Mouse (Mus musculus): ENCODE measurements around the gene Ttbk1. TPM values are rescaled to one million over a fixed set of nuclear protein-coding genes. Genes with fewer than 3 reads are reported as not detected.

Ttbk1 gene
- polyA plus RNA-seq, 1 experiment from 2014 or later = 0.02 TPM

DNA sequence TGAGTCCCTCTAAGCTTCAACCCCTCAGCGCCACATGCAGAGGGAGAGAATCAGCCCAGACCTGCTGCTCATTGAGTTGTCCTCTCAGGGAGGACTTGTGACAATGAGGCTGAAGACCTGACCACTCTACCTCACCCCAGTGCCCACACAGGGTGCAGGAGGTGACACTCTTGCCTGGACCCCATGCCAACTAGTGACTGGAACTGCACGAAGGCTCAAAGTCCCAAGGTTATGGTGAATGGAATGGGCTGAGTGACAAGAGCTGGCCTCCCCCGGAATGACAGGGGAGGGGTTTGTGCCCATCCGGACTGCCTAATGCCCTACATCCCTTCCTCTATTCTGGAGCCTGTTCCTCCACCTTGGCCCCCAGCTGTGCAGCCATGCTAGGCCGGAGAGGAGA, 34.8 kb downstream of the Ttbk1 start:
- 34% methylated on average over 5 of the region's 5 CpGs for WGBS (ENCODE audit: insufficient replicate concordance)
- Histone ChIP-seq H3K4me3 (replicated peaks) (no peak overlapping the region), H3K27me3 (peaks cover 72% of the 10 kb centered on the region)

DNA sequence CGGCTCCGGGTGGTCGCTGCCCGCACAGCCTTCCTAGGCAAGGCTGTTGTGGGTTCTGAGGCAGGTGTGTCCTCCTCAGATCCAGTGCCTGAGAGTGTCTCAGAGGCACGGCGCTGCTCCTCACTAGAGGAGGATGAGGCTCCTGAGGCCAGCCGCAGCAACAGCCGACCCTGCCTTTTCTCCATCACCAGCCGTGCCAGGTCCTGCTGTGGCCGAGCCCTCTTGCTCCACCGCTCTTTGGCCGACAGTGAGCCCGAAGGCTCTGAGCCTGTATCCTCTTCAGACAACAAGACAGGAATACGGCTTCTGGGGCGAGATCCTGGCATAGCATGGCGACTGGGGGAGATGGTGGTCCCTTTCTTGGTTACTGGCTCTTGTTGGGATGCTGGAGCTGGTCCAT, 41.2 kb downstream of the Ttbk1 start:
- DNase-seq (no peak), ATAC-seq (ENCODE audit: low read depth) (no peak)
- Histone ChIP-seq H3K36me3 (no peaks in the 10 kb centered on the region), H3K4me1 (replicated peaks) (no peaks in the 10 kb centered on the region), H3K9me3 (replicated peaks) (no peaks in the 10 kb centered on the region), H3K4me3 (replicated peaks) (no peak overlapping the region), H3K27me3 (peaks cover 74% of the 10 kb centered on the region), H3K27ac (no peak overlapping the region), H3K9ac (no peak overlapping the region), H3K4me2 (no peak overlapping the region)
- WGBS (ENCODE audit: insufficient replicate concordance) = 74% methylated on average over 16 of the region's 16 CpGs

More for the DNA sequence above, 34.8 kb downstream of the Ttbk1 start:
- DNase-seq (no peak), ATAC-seq (ENCODE audit: low read depth) (no peak)
- Histone ChIP-seq H3K36me3 (no peaks in the 10 kb centered on the region), H3K27ac (no peak overlapping the region), H3K9ac (no peak overlapping the region), H3K4me2 (no peak overlapping the region), H3K9me3 (replicated peaks) (no peaks in the 10 kb centered on the region), H3K4me1 (replicated peaks) (peaks cover 20% of the 10 kb centered on the region)

- no peaks in the 10 kb centered on the region for H3K4me1 ChIP-seq (replicated peaks)
- H3K9me3 ChIP-seq (replicated peaks) = no peaks in the 10 kb centered on the region
- ATAC-seq (ENCODE audit: low read depth) = no peak
- peak overlapping the region; percentile 38 for H3K4me2 ChIP-seq
- H3K4me3 ChIP-seq (replicated peaks) = no peak overlapping the region; the same call in 1 of the 2 replicates
- H3K27me3 ChIP-seq = peaks cover 68% of the 10 kb centered on the region
- no peak for DNase-seq
- WGBS (ENCODE audit: insufficient replicate concordance) = 7% methylated on average over 49 of the region's 50 CpGs
- H3K36me3 ChIP-seq = no peaks in the 10 kb centered on the region
- no peak overlapping the region for H3K27ac ChIP-seq
- H3K9ac ChIP-seq = no peak overlapping the region
These were observed 42.5 kb downstream of the Ttbk1 start for GRCm38 (mm10) chr17:46444839-46445579.

- Histone ChIP-seq H3K4me1 (replicated peaks) (no peaks in the 10 kb centered on the region), H3K36me3 (no peaks in the 10 kb centered on the region)
- ATAC-seq (ENCODE audit: low read depth) = no peak
These were observed 48.3 kb downstream of the Ttbk1 start for GRCm38 (mm10) chr17:46439176-46439575.

GRCm38 (mm10) chr17:46438298-46438873, 49.1 kb downstream of the Ttbk1 start, which contains the start of gene Slc22a7:
Gene Slc22a7, minus strand, starts transcription at chr17:46438457.
- Histone ChIP-seq H3K4me2 (no peak within 1 kb of the TSS), H3K9me3 (replicated peaks) (no peaks in the 10 kb centered on the region), H3K4me3 (replicated peaks) (no peak within 1 kb of the TSS), H3K36me3 (no peaks in the 10 kb centered on the region), H3K9ac (no peak within 1 kb of the TSS), H3K27ac (no peak within 1 kb of the TSS), H3K27me3 (peaks cover 60% of the 10 kb centered on the region), H3K4me1 (replicated peaks) (peaks cover 5% of the 10 kb centered on the region)
- ATAC-seq (ENCODE audit: low read depth) (0 out of 2 replicates have a peak, but pooled peaks have one; percentile 30), DNase-seq (no peak)
- WGBS (ENCODE audit: insufficient replicate concordance) = 48% methylated on average over 4 of the region's 4 CpGs

More at GRCm38 (mm10) chr17:46439176-46439575, 48.3 kb downstream of the Ttbk1 start:
- H3K4me3 ChIP-seq (replicated peaks) = no peak overlapping the region
- H3K9me3 ChIP-seq (replicated peaks) = no peaks in the 10 kb centered on the region
- no peak overlapping the region for H3K4me2 ChIP-seq
- H3K27ac ChIP-seq = no peak overlapping the region
- 71% methylated on average over 10 of the region's 10 CpGs for WGBS (ENCODE audit: insufficient replicate concordance)
- no peak overlapping the region for H3K9ac ChIP-seq
- no peak for DNase-seq
- H3K27me3 ChIP-seq = peaks cover 60% of the 10 kb centered on the region

DNA sequence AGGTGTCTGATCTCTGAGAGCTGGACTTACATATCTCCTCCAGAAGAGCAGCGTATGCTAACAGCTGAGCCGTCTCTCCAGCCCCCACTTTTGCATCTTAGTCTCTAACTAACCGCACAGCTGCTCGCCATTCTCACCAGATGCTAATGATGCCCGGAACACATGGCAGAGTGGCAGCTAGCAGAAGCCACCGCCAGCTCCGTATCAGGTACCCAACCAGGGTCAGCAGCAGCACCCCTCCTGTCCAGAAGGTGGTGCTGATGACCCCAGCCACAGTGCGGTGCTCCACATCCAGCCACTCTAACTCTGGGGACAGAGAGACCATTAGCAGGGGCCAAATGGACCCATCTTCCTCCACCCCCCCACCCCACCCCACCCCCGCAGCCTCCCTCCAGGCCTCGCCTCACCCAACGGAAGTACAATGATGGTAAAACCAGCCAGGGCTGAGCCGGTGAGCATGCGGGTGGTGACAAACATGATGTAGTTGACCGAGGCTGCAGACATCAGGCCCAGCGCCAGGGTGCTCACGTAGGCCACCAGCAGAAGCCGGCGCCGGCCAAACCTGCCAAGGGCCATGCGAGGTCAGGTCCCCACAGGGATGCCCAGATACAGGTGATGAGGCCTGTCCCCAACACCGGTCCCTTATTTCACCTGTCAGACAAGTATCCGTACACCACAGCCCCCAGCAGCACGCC, 50.7 kb downstream of the Ttbk1 start:
- Histone ChIP-seq H3K36me3 (no peaks in the 10 kb centered on the region), H3K4me1 (replicated peaks) (peaks cover 5% of the 10 kb centered on the region), H3K9ac (no peak overlapping the region), H3K4me2 (no peak overlapping the region), H3K27ac (no peak overlapping the region), H3K4me3 (replicated peaks) (no peak overlapping the region), H3K27me3 (peaks cover 52% of the 10 kb centered on the region), H3K9me3 (replicated peaks) (no peaks in the 10 kb centered on the region)
- DNase-seq (no peak), ATAC-seq (ENCODE audit: low read depth) (no peak)
- 28% methylated on average over 23 of the region's 23 CpGs for WGBS (ENCODE audit: insufficient replicate concordance)

GRCm38 (mm10) chr17:46433627-46434026, 53.8 kb downstream of the Ttbk1 start:
- ATAC-seq (ENCODE audit: low read depth) = peak; percentile 39
- Histone ChIP-seq H3K4me2 (peak overlapping the region; percentile 41), H3K9me3 (replicated peaks) (no peaks in the 10 kb centered on the region), H3K27me3 (peaks cover 66% of the 10 kb centered on the region), H3K4me1 (replicated peaks) (peaks cover 8% of the 10 kb centered on the region), H3K9ac (no peak overlapping the region), H3K4me3 (replicated peaks) (no peak overlapping the region; the same call in 1 of the 2 replicates), H3K36me3 (no peaks in the 10 kb centered on the region), H3K27ac (no peak overlapping the region)
- no peak for DNase-seq
- 11% methylated on average over 17 of the region's 17 CpGs for WGBS (ENCODE audit: insufficient replicate concordance)

DNA sequence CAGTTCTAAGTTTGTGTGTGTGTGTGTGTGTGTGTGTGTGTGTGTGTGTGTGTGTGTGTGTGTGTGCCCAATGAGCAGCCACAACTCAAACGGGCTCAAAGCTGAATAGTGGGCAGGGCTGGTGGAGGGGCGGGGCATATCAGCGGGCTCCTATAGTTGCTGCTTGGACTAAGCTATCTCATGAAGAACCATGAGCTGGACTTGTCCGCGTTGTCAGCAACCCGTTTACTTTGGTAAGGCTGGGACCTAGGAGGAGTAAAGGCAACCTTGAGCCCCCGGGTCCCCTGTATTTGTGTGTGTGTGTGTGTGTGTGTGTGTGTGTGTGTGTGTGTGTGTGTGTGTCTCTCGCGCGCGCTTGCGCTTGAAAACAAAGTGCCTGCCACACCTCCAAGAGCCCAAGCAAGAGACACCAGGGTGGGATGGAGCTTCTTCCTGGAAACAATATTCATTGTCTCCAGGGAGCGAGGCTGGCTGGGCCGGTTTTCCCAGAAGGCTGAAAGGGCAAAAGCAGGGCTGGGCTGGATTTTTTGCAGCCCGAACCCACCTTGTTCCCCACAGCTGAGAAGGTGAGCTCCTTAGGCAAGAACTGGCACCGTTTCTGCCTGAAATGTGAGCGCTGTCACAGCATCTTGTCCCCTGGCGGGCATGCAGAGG, 58.6 kb downstream of the Ttbk1 start, which contains the start of gene Crip3:
TSS of gene Crip3 (plus strand) at position 166 of the 654 bp plus-strand sequence.
- ATAC-seq (ENCODE audit: low read depth) = no peak
- H3K4me2 ChIP-seq = peak within 1 kb of the TSS; percentile 38; the same call in 1 of the 2 replicates

GRCm38 (mm10) chr17:46426496-46426895, 61.0 kb downstream of the Ttbk1 start:
- Histone ChIP-seq H3K9me3 (replicated peaks) (no peaks in the 10 kb centered on the region), H3K4me2 (no peak overlapping the region), H3K27ac (no peak overlapping the region), H3K9ac (no peak overlapping the region), H3K27me3 (peaks cover 22% of the 10 kb centered on the region), H3K4me1 (replicated peaks) (peaks cover 3% of the 10 kb centered on the region; the same call in 1 of the 2 replicates), H3K4me3 (replicated peaks) (no peak overlapping the region), H3K36me3 (no peaks in the 10 kb centered on the region)
- ATAC-seq (ENCODE audit: low read depth) (no peak), DNase-seq (no peak)

More for the DNA sequence above, 58.6 kb downstream of the Ttbk1 start, which contains the start of gene Crip3:
- Histone ChIP-seq H3K36me3 (no peaks in the 10 kb centered on the region), H3K27ac (no peak within 1 kb of the TSS), H3K4me3 (replicated peaks) (no peak within 1 kb of the TSS), H3K9me3 (replicated peaks) (no peaks in the 10 kb centered on the region), H3K27me3 (peaks cover 36% of the 10 kb centered on the region), H3K9ac (no peak within 1 kb of the TSS), H3K4me1 (replicated peaks) (peaks cover 7% of the 10 kb centered on the region)
- DNase-seq = no peak
- WGBS (ENCODE audit: insufficient replicate concordance) = 17% methylated on average over 18 of the region's 18 CpGs

DNA sequence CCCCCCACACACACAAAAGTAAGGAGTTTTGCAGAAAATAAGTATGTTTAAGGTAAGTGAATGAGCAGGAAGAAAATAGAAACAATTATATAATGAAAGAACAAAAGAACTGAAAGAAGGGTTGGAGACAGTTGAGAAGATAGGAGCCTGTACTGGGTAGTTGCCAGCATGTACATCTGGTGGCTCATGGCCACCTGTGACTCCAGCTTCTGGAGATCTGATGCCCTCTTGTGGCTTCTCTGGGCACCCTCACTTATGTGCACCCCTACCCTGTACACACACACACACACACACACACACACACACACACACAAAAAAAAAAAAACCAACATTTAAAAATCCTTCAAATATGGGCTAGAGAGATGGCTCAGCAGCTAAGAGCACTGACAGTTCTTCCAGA, 67.8 kb downstream of the Ttbk1 start:
- H3K36me3 ChIP-seq = no peaks in the 10 kb centered on the region
- H3K27ac ChIP-seq = no peak overlapping the region
- no peak overlapping the region for H3K9ac ChIP-seq
- no peak overlapping the region for H3K4me3 ChIP-seq (replicated peaks)
- H3K4me2 ChIP-seq = no peak overlapping the region
- H3K27me3 ChIP-seq = no peaks in the 10 kb centered on the region
- ATAC-seq (ENCODE audit: low read depth) (no peak), DNase-seq (no peak)
- H3K4me1 ChIP-seq (replicated peaks) = no peaks in the 10 kb centered on the region
- no peaks in the 10 kb centered on the region for H3K9me3 ChIP-seq (replicated peaks)

DNA sequence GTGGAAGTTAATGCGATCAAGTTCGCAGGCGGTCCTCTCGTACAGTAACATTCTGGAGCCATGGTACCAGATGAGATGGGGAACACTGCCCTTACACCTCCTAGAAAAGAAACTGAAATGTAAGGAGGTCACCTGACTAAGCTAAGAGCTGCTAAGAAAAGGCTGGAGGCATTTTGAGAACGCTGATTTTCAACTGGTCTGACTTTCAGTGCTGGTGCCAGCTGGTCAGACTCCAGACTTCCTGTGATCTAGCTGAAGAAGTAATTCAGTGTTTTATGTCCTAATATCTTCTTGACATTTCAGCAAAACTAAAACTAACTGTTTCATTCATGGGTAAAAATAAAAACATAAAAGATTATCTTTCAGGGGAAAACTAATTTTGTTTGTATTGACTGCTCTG, 68.8 kb downstream of the Ttbk1 start:
- H3K27me3 ChIP-seq = no peaks in the 10 kb centered on the region
- 75% methylated on average over 5 of the region's 5 CpGs for WGBS (ENCODE audit: insufficient replicate concordance)
- H3K27ac ChIP-seq = no peak overlapping the region
- peaks cover 4% of the 10 kb centered on the region; the same call in 1 of the 2 replicates for H3K36me3 ChIP-seq
- H3K9ac ChIP-seq = no peak overlapping the region
- H3K4me3 ChIP-seq (replicated peaks) = no peak overlapping the region
- no peaks in the 10 kb centered on the region for H3K4me1 ChIP-seq (replicated peaks)
- H3K4me2 ChIP-seq = no peak overlapping the region
- DNase-seq (no peak), ATAC-seq (ENCODE audit: low read depth) (no peak)
- H3K9me3 ChIP-seq (replicated peaks) = no peaks in the 10 kb centered on the region

All from liver, embryonic 13.5 days (tissue).